Mouse (Mus musculus) ES-E14 (cell line): Measurements from ENCODE around the gene Zfp949. TPM values are rescaled to one million over a fixed set of nuclear protein-coding genes. Genes with fewer than 3 reads are reported as not detected.

Source experiments
- DNase-seq: peaks from one replicate; pipeline ENCODE4 v3.0.0-alpha.2; 2013; ENCODE audit warnings: low read depth, low spot score
- H3K27ac ChIP-seq: 2 replicates; pipeline ENCODE4 v1.5.1; 2012; ENCODE audit warnings: low read depth, mild to moderate bottlenecking, low read length, moderate library complexity, mixed read lengths; ENCODE audit not compliant: poor library complexity, insufficient read depth, severe bottlenecking
- H3K36me3 ChIP-seq: 2 replicates; pipeline ENCODE4 v1.6.1; 2012; ENCODE audit warnings: mild to moderate bottlenecking, low read length, moderate library complexity, mixed read lengths; ENCODE audit not compliant: control insufficient read depth, poor library complexity, insufficient read depth, severe bottlenecking
- H3K4me1 ChIP-seq, 2 experiments: fragments of 150-350 bp in 1 of 2; sonication (generic) in 1 of 2; 2 replicates each; pipeline ENCODE4 v1.6.1; 2012; ENCODE audit warnings: low read length in 2 of 2, mild to moderate bottlenecking in 1 of 2, mixed read lengths in 1 of 2; ENCODE audit not compliant: control insufficient read depth in 2 of 2, insufficient read depth in 2 of 2, poor library complexity in 1 of 2
- H3K4me3 ChIP-seq, 2 experiments: fragments of 150-350 bp in 1 of 2; sonication (generic) in 1 of 2; 2 replicates each; pipeline ENCODE4 v1.5.1; 2012; ENCODE audit warnings: low read length in 2 of 2, low read depth in 1 of 2, mild to moderate bottlenecking in 1 of 2, mixed read lengths in 1 of 2; ENCODE audit not compliant: insufficient read depth in 1 of 2, poor library complexity in 1 of 2, severe bottlenecking in 1 of 2
- H3K9ac ChIP-seq: 2 replicates; pipeline ENCODE4 v1.6.1; 2012; ENCODE audit warnings: low read depth, mild to moderate bottlenecking, low read length, mixed read lengths; ENCODE audit not compliant: poor library complexity, insufficient read depth, severe bottlenecking
- H3K9me3 ChIP-seq: fragments of 150-350 bp; sonication (generic); 2 replicates; pipeline ENCODE4 v1.6.1; 2012; ENCODE audit warnings: low read depth, mild to moderate bottlenecking, low read length; ENCODE audit not compliant: control insufficient read depth, insufficient read depth
- CHD2 ChIP-seq: IDR thresholded peaks from 2 replicates; pipeline ENCODE4 v1.6.1; 2014; ENCODE audit warnings: mild to moderate bottlenecking, low read depth, low read length, inconsistent platforms
- HCFC1 ChIP-seq: IDR thresholded peaks from 2 replicates; pipeline ENCODE4 v1.6.1; 2012; ENCODE audit warnings: low read length, inconsistent platforms, borderline replicate concordance; ENCODE audit not compliant: insufficient read depth
- MAFK ChIP-seq: IDR thresholded peaks from 2 replicates; pipeline ENCODE4 v1.6.1; 2014; ENCODE audit warnings: mild to moderate bottlenecking, low read depth, low read length, inconsistent platforms; ENCODE audit not compliant: insufficient read depth
- ZC3H11A ChIP-seq: IDR thresholded peaks from 2 replicates; pipeline ENCODE4 v1.6.1; 2012; ENCODE audit warnings: low read depth, mild to moderate bottlenecking, inconsistent platforms, low read length, borderline replicate concordance
- ZNF384 ChIP-seq: IDR thresholded peaks from 2 replicates; pipeline ENCODE4 v1.6.1; 2012; ENCODE audit warnings: low read depth, low read length, inconsistent platforms
- in situ Hi-C, 2 experiments: fragments of 600-800 bp; cut with MboI; formaldehyde crosslinking; loops; one replicate each; pipeline ENCODE4 v1.15.1; 2025; ENCODE audit warnings: low sequenced_read_pairs in 2 of 2, inconsistent platforms in 1 of 2; ENCODE audit not compliant: unreplicated experiment in 2 of 2
- total RNA-seq: library from RNA; depleted of rRNA; stranded (reverse); fragments of 300-350 nt; gene quantifications from 2 replicates; pipeline ENCODE4 v1.2.3, GENCODE M21; 2012; rRNA removed

Zfp949 gene
- 7.1 and 8.9 TPM in 2 replicates for total RNA-seq

DNA sequence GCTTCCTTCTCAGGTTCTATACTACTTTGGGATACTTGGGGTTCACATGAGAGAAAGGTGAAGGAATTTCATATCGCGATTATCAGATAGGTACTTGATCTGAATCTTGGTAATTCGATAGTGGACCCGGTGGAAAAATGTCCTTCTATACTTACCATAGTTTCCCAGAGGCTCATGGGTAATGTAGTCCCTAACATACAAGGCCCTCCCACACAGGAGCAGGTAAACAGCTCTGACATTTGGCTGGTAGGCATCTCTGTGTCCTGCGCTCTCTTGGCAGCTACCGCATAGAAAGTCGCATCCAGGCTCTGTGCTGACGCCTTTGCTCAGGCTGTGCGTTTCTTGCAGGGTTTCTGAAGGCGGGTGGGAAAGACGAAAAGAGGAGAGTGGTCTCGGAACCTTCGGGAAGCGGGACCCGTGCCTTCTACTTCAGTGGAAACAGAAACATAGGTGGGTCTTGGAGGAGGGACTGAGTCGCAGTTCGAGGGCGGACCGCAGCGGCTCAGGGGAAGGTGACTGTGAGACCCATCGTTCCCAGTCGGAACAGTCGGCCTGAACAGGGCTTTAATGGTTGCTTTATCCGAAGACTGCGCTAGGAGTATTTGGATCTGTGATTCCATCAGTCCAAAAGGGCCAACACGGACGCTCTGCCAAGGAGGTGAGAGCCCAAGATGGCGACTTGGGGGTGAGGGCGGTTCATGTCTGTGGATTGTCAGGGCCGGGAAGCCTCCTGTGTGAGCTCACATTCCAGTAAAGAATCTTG, at the start of gene Zfp949:
Zfp949 (plus strand) TSS at position 170 of the 763 bp plus-strand sequence.
- Histone ChIP-seq H3K4me1 (0 out of 4 replicates have a peak, but pooled peaks cover 0 to 1% of the 10 kb centered on the region in 2 experiments), H3K9ac (peak within 1 kb of the TSS; percentile 76), H3K36me3 (no peaks in the 10 kb centered on the region), H3K27ac (0 out of 2 replicates have a peak within 1 kb of the TSS, but pooled peaks have one; percentile 43), H3K4me3 (peak within 1 kb of the TSS; percentile 82 to 83), H3K9me3 (no peaks in the 10 kb centered on the region)
- in situ Hi-C loops = loop anchor here (10.0 kb wide), 1 partner anchor 303 kb away; no protein-coding TSS in a partner anchor
- DNase-seq = peak; percentile 64
- TF ChIP-seq CHD2 (no peak), ZNF384 (no peak; the same call in 1 of the 2 replicates), HCFC1 (peak; percentile 99), MAFK (no peak), ZC3H11A (no peak)

DNA sequence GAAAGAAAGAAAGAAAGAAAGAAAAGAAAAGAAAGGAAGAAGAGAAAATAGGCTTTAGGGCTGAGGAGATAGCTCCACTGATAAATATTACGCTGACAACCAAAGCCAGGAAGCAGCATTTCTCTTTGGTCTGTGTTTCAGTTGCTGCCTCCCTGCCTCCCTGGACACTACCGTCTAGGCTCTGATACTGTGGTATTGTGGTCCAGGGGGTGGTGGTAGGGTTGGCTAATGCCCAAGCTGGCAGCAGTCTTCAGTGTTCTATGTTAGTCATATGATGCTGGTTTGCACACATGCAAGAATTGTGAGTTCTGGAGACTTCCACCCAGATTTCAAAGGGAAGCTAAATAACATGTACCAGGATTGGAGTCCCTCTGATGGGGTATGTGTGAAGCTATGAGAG, 47.7 kb upstream of the Zfp949 start:
- H3K4me3 ChIP-seq = no peak overlapping the region
- in situ Hi-C loops = no loop called here
- no peak overlapping the region for H3K27ac ChIP-seq
- H3K9ac ChIP-seq = no peak overlapping the region
- 0 out of 4 replicates have a peak, but pooled peaks cover 0 to 2% of the 10 kb centered on the region in 2 experiments for H3K4me1 ChIP-seq
- no peak for TF ChIP-seq ZC3H11A
- no peak for TF ChIP-seq MAFK
- TF ChIP-seq HCFC1 = no peak
- no peak for TF ChIP-seq CHD2
- TF ChIP-seq ZNF384 = no peak
- no peaks in the 10 kb centered on the region for H3K36me3 ChIP-seq
- H3K9me3 ChIP-seq = no peaks in the 10 kb centered on the region
- no peak for DNase-seq

DNA sequence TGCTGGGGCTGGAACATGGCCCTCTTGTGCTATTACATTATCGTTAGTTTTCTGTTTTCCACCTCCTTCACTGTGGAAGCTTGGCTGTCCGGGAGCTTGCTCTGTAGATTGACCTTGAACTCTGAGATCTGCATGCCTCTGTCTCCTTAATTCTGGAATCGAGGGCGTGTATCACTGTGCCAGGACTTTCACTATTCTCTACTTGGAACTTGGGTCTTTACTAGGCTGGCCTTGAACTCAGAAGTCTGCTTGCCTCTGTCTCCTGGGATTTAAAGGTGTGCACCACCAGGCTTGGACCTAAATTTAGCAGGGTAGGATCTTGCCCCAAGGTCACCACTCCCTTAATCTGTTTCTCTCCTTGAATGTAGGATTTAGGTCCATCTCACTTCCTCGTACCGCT, 46.0 kb upstream of the Zfp949 start:
- H3K9me3 ChIP-seq = no peaks in the 10 kb centered on the region
- no peak overlapping the region for H3K4me3 ChIP-seq
- no peak overlapping the region for H3K9ac ChIP-seq
- 0 out of 4 replicates have a peak, but pooled peaks cover 0 to 2% of the 10 kb centered on the region in 2 experiments for H3K4me1 ChIP-seq
- no peaks in the 10 kb centered on the region for H3K36me3 ChIP-seq
- H3K27ac ChIP-seq = no peak overlapping the region
- DNase-seq = no peak
- TF ChIP-seq HCFC1 (no peak), MAFK (no peak), ZNF384 (no peak), ZC3H11A (no peak), CHD2 (no peak)
- in situ Hi-C loops = no loop called here

DNA sequence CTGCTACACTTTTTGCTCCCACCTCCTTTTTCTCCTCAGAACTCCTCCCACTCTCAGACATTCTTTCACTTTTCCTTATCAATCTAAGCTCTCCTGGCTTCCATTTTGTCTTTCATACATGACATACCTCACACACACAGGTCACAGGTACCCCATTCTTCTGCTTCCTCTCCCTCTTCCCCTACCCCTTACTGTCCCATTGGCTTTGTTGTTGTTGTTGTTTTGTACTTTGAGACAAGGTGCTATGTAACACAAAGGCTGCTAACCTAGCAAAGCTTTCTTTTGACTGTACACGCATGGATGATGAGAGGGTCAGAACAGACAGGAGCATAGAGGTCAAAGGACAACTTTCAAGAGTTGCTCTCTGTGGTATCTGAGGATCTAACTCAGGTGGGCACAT, 32.3 kb upstream of the Zfp949 start:
- H3K36me3 ChIP-seq = peaks cover 4% of the 10 kb centered on the region; the same call in 1 of the 2 replicates
- H3K9ac ChIP-seq = no peak overlapping the region
- no peaks in the 10 kb centered on the region for H3K9me3 ChIP-seq
- DNase-seq = no peak
- in situ Hi-C loops = no loop called here
- H3K4me3 ChIP-seq = no peak overlapping the region
- H3K4me1 ChIP-seq = no peaks in the 10 kb centered on the region
- TF ChIP-seq ZNF384 (no peak), CHD2 (no peak), ZC3H11A (no peak), MAFK (no peak), HCFC1 (no peak)
- no peak overlapping the region for H3K27ac ChIP-seq
